Mouse (Mus musculus) layer of hippocampus, adult 11-12 months (tissue): ENCODE data around the gene Ccdc152.
A peak's percentile ranks its signal among the peaks of the same experiment; 100 is the strongest.

ENCODE experiments used
- DNase-seq: peaks from one replicate; pipeline ENCODE4 v3.0.0; 2022; ENCODE audit warnings: low spot score

The Ccdc152 gene

GRCm38 (mm10) chr15:3303426-3303825 lies at the start of gene Ccdc152:
Gene Ccdc152, minus strand, starts transcription at chr15:3303526.
- DNase-seq: no peak

GRCm38 (mm10) chr15:3349306-3350064 lies 46.2 kb upstream of the Ccdc152 start:
- no peak for DNase-seq

- DNase-seq: no peak
Observed at GRCm38 (mm10) chr15:3346682-3347081, 43.4 kb upstream of the Ccdc152 start.

- DNase-seq: peak; percentile 41
Observed at GRCm38 (mm10) chr15:3344555-3344954, 41.2 kb upstream of the Ccdc152 start.

- no peak for DNase-seq
Observed at GRCm38 (mm10) chr15:3341806-3342582, 38.7 kb upstream of the Ccdc152 start.

- no peak for DNase-seq
Observed at GRCm38 (mm10) chr15:3339847-3340246, 36.5 kb upstream of the Ccdc152 start.

GRCm38 (mm10) chr15:3332517-3332916 lies 29.2 kb upstream of the Ccdc152 start:
- DNase-seq: no peak

GRCm38 (mm10) chr15:3331813-3332212 lies 28.5 kb upstream of the Ccdc152 start:
- DNase-seq: no peak

- no peak for DNase-seq
Observed at GRCm38 (mm10) chr15:3330291-3330690, 27.0 kb upstream of the Ccdc152 start.

GRCm38 (mm10) chr15:3323041-3323440 lies 19.7 kb upstream of the Ccdc152 start:
- DNase-seq: no peak

GRCm38 (mm10) chr15:3319929-3320328 lies 16.6 kb upstream of the Ccdc152 start:
- DNase-seq: no peak

GRCm38 (mm10) chr15:3316617-3317016 lies 13.3 kb upstream of the Ccdc152 start:
- DNase-seq: no peak

GRCm38 (mm10) chr15:3312937-3313336 lies 9.6 kb upstream of the Ccdc152 start:
- no peak for DNase-seq

GRCm38 (mm10) chr15:3309856-3310255 lies 6.5 kb upstream of the Ccdc152 start:
- no peak for DNase-seq

- no peak for DNase-seq
Observed at GRCm38 (mm10) chr15:3300361-3301100, 2.8 kb downstream of the Ccdc152 start.

GRCm38 (mm10) chr15:3297615-3298014 lies 5.7 kb downstream of the Ccdc152 start:
- no peak for DNase-seq

- no peak for DNase-seq
Observed at GRCm38 (mm10) chr15:3295986-3296385, 7.3 kb downstream of the Ccdc152 start.

- no peak for DNase-seq
Observed at GRCm38 (mm10) chr15:3293477-3293876, 9.8 kb downstream of the Ccdc152 start.

- no peak for DNase-seq
Observed at GRCm38 (mm10) chr15:3290435-3290834, 12.9 kb downstream of the Ccdc152 start.

- DNase-seq: no peak
Observed at GRCm38 (mm10) chr15:3286032-3286431, 17.3 kb downstream of the Ccdc152 start.

GRCm38 (mm10) chr15:3281737-3282136 lies 21.6 kb downstream of the Ccdc152 start:
- no peak for DNase-seq

GRCm38 (mm10) chr15:3281216-3281615 lies 22.1 kb downstream of the Ccdc152 start:
- DNase-seq: no peak

GRCm38 (mm10) chr15:3279242-3279641 lies 24.1 kb downstream of the Ccdc152 start:
- DNase-seq: no peak
